Mouse (Mus musculus): ENCODE results near the gene Lonp1. TPM values are rescaled to one million over a fixed set of nuclear protein-coding genes. Genes with fewer than 3 reads are reported as not detected.

The Lonp1 gene
- polyA plus RNA-seq, 1 experiment from 2014 or later: 56.0 TPM

- WGBS: 68% methylated on average over 3 of the region's 3 CpGs
- Histone ChIP-seq H3K4me2 (ENCODE audit: low read depth) (peak overlapping the region; percentile 2; the same call in 1 of the 2 replicates), H3K27me3 (ENCODE audit: control insufficient read depth, insufficient read depth, low read length) (no peaks in the 10 kb centered on the region; the same call in 1 of the 2 replicates), H3K9ac (ENCODE audit: low read length) (peak overlapping the region; percentile 32; the same call in 1 of the 2 replicates), H3K4me1 (ENCODE audit: control insufficient read depth, insufficient read depth, low read length) (peaks cover 6% of the 10 kb centered on the region; the same call in 1 of the 2 replicates), H3K27ac (ENCODE audit: low read depth, low read length) (no peak overlapping the region), H3K36me3 (ENCODE audit: control insufficient read depth, insufficient read depth, low read length) (no peaks in the 10 kb centered on the region), H3K9me3 (ENCODE audit: control insufficient read depth, low read length) (no peaks in the 10 kb centered on the region), H3K4me3 (ENCODE audit: low read depth, low read length) (no peak overlapping the region)
- ATAC-seq (ENCODE audit: insufficient read depth, low FRiP score, low TSS enrichment) (no peak), DNase-seq (ENCODE audit: low spot score) (no peak)
These were observed 37.0 kb upstream of the Lonp1 start for GRCm38 (mm10) chr17:56663659-56664058.

- ATAC-seq (ENCODE audit: insufficient read depth, low FRiP score, low TSS enrichment): no peak
- WGBS: 88% methylated on average over 6 of the region's 6 CpGs
These were observed 29.5 kb upstream of the Lonp1 start for GRCm38 (mm10) chr17:56656171-56656570.

DNA sequence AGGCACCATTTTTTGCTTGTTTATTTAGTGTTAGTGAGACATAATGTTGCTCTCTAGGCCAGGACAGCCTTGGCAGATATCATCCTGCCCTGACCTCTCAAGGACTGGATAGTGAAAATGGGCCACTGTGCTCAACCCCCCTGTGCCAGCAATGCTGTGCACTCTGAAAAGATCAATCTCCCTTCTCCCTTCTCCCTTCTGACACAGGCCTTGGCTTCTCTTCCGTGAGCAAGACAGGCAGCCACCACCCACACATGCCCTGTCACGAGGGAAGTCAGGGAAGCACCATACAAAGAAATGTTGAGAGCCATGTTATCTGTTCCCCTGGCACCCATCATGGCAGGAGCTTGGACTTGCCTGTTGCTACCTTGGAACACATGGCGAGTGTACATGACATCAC lies 28.6 kb upstream of the Lonp1 start:
- Histone ChIP-seq H3K9ac (ENCODE audit: low read length) (no peak overlapping the region), H3K36me3 (ENCODE audit: control insufficient read depth, insufficient read depth, low read length) (no peaks in the 10 kb centered on the region), H3K4me2 (ENCODE audit: low read depth) (no peak overlapping the region), H3K9me3 (ENCODE audit: control insufficient read depth, low read length) (no peaks in the 10 kb centered on the region), H3K4me3 (ENCODE audit: low read depth, low read length) (no peak overlapping the region), H3K27ac (ENCODE audit: low read depth, low read length) (no peak overlapping the region), H3K4me1 (ENCODE audit: control insufficient read depth, insufficient read depth, low read length) (no peaks in the 10 kb centered on the region), H3K27me3 (ENCODE audit: control insufficient read depth, insufficient read depth, low read length) (no peaks in the 10 kb centered on the region)
- DNase-seq (ENCODE audit: low spot score): no peak
- no peak for ATAC-seq (ENCODE audit: insufficient read depth, low FRiP score, low TSS enrichment)
- WGBS: 87% methylated on average over 3 of the region's 3 CpGs

More at GRCm38 (mm10) chr17:56656171-56656570, 29.5 kb upstream of the Lonp1 start:
- Histone ChIP-seq H3K9ac (ENCODE audit: low read length) (no peak overlapping the region), H3K4me3 (ENCODE audit: low read depth, low read length) (no peak overlapping the region), H3K27me3 (ENCODE audit: control insufficient read depth, insufficient read depth, low read length) (no peaks in the 10 kb centered on the region), H3K27ac (ENCODE audit: low read depth, low read length) (no peak overlapping the region), H3K4me2 (ENCODE audit: low read depth) (no peak overlapping the region), H3K9me3 (ENCODE audit: control insufficient read depth, low read length) (no peaks in the 10 kb centered on the region), H3K4me1 (ENCODE audit: control insufficient read depth, insufficient read depth, low read length) (no peaks in the 10 kb centered on the region), H3K36me3 (ENCODE audit: control insufficient read depth, insufficient read depth, low read length) (no peaks in the 10 kb centered on the region)
- no peak for DNase-seq (ENCODE audit: low spot score)

- 73% methylated on average over 2 of the region's 2 CpGs for WGBS
- no peak overlapping the region for H3K4me3 ChIP-seq (ENCODE audit: low read depth, low read length)
- no peak overlapping the region for H3K4me2 ChIP-seq (ENCODE audit: low read depth)
- ATAC-seq (ENCODE audit: insufficient read depth, low FRiP score, low TSS enrichment): no peak
- no peaks in the 10 kb centered on the region for H3K27me3 ChIP-seq (ENCODE audit: control insufficient read depth, insufficient read depth, low read length)
- no peaks in the 10 kb centered on the region for H3K4me1 ChIP-seq (ENCODE audit: control insufficient read depth, insufficient read depth, low read length)
- H3K27ac ChIP-seq (ENCODE audit: low read depth, low read length): no peak overlapping the region
- H3K9me3 ChIP-seq (ENCODE audit: control insufficient read depth, low read length): no peaks in the 10 kb centered on the region
- no peak overlapping the region for H3K9ac ChIP-seq (ENCODE audit: low read length)
- H3K36me3 ChIP-seq (ENCODE audit: control insufficient read depth, insufficient read depth, low read length): no peaks in the 10 kb centered on the region
- no peak for DNase-seq (ENCODE audit: low spot score)
These were observed 28.1 kb upstream of the Lonp1 start for GRCm38 (mm10) chr17:56654771-56655170.

- no peak overlapping the region for H3K27ac ChIP-seq (ENCODE audit: low read depth, low read length)
- H3K36me3 ChIP-seq (ENCODE audit: control insufficient read depth, insufficient read depth, low read length): no peaks in the 10 kb centered on the region
- ATAC-seq (ENCODE audit: insufficient read depth, low FRiP score, low TSS enrichment) (no peak), DNase-seq (ENCODE audit: low spot score) (no peak)
- H3K4me2 ChIP-seq (ENCODE audit: low read depth): no peak overlapping the region
- no peaks in the 10 kb centered on the region for H3K9me3 ChIP-seq (ENCODE audit: control insufficient read depth, low read length)
- WGBS: 29% methylated on average over 10 of the region's 10 CpGs
- H3K9ac ChIP-seq (ENCODE audit: low read length): no peak overlapping the region
- H3K4me3 ChIP-seq (ENCODE audit: low read depth, low read length): no peak overlapping the region
- no peaks in the 10 kb centered on the region for H3K27me3 ChIP-seq (ENCODE audit: control insufficient read depth, insufficient read depth, low read length)
- no peaks in the 10 kb centered on the region for H3K4me1 ChIP-seq (ENCODE audit: control insufficient read depth, insufficient read depth, low read length)
These were observed 25.1 kb upstream of the Lonp1 start for GRCm38 (mm10) chr17:56651801-56652200.

DNA sequence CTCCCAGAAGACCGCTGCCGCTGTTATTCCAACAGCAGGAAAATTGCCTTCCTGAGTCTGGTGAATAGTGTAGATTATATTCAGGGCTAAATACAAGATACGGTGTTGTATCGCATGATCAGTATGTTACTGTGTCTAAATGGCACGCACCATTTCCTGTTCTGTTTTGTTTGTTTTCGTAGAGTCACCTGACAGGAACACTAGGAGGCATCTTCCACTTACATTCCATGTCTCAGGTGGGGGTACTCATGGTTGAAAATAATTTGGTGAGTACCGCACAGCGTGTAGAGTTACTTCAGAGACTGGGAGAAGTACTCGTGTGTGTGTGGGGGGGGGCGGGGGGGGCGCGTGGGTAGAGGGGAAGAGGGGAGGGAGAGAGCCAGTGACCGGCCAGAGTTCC lies 20.9 kb upstream of the Lonp1 start:
- ATAC-seq (ENCODE audit: insufficient read depth, low FRiP score, low TSS enrichment): no peak
- WGBS: 78% methylated on average over 9 of the region's 13 CpGs
- no peak for DNase-seq (ENCODE audit: low spot score)
- Histone ChIP-seq H3K36me3 (ENCODE audit: control insufficient read depth, insufficient read depth, low read length) (no peaks in the 10 kb centered on the region), H3K4me1 (ENCODE audit: control insufficient read depth, insufficient read depth, low read length) (no peaks in the 10 kb centered on the region), H3K9me3 (ENCODE audit: control insufficient read depth, low read length) (no peaks in the 10 kb centered on the region), H3K4me3 (ENCODE audit: low read depth, low read length) (no peak overlapping the region), H3K27ac (ENCODE audit: low read depth, low read length) (no peak overlapping the region), H3K27me3 (ENCODE audit: control insufficient read depth, insufficient read depth, low read length) (no peaks in the 10 kb centered on the region), H3K9ac (ENCODE audit: low read length) (no peak overlapping the region), H3K4me2 (ENCODE audit: low read depth) (no peak overlapping the region)

GRCm38 (mm10) chr17:56643237-56643636 lies 16.6 kb upstream of the Lonp1 start:
- Histone ChIP-seq H3K9ac (ENCODE audit: low read length) (no peak overlapping the region), H3K4me3 (ENCODE audit: low read depth, low read length) (no peak overlapping the region), H3K4me1 (ENCODE audit: control insufficient read depth, insufficient read depth, low read length) (no peaks in the 10 kb centered on the region), H3K9me3 (ENCODE audit: control insufficient read depth, low read length) (no peaks in the 10 kb centered on the region), H3K4me2 (ENCODE audit: low read depth) (no peak overlapping the region), H3K27ac (ENCODE audit: low read depth, low read length) (no peak overlapping the region), H3K27me3 (ENCODE audit: control insufficient read depth, insufficient read depth, low read length) (no peaks in the 10 kb centered on the region), H3K36me3 (ENCODE audit: control insufficient read depth, insufficient read depth, low read length) (no peaks in the 10 kb centered on the region)
- ATAC-seq (ENCODE audit: insufficient read depth, low FRiP score, low TSS enrichment) (no peak), DNase-seq (ENCODE audit: low spot score) (no peak)
- WGBS: 84% methylated on average over 4 of the region's 4 CpGs

GRCm38 (mm10) chr17:56634023-56634422 lies 7.3 kb upstream of the Lonp1 start:
- WGBS: 86% methylated on average over 6 of the region's 6 CpGs
- H3K4me3 ChIP-seq (ENCODE audit: low read depth, low read length): no peak overlapping the region
- H3K9me3 ChIP-seq (ENCODE audit: control insufficient read depth, low read length): no peaks in the 10 kb centered on the region
- no peak overlapping the region for H3K9ac ChIP-seq (ENCODE audit: low read length)
- no peak overlapping the region for H3K4me2 ChIP-seq (ENCODE audit: low read depth)
- no peaks in the 10 kb centered on the region for H3K27me3 ChIP-seq (ENCODE audit: control insufficient read depth, insufficient read depth, low read length)
- H3K36me3 ChIP-seq (ENCODE audit: control insufficient read depth, insufficient read depth, low read length): no peaks in the 10 kb centered on the region
- ATAC-seq (ENCODE audit: insufficient read depth, low FRiP score, low TSS enrichment): no peak
- no peaks in the 10 kb centered on the region for H3K4me1 ChIP-seq (ENCODE audit: control insufficient read depth, insufficient read depth, low read length)
- no peak for DNase-seq (ENCODE audit: low spot score)
- H3K27ac ChIP-seq (ENCODE audit: low read depth, low read length): no peak overlapping the region

DNA sequence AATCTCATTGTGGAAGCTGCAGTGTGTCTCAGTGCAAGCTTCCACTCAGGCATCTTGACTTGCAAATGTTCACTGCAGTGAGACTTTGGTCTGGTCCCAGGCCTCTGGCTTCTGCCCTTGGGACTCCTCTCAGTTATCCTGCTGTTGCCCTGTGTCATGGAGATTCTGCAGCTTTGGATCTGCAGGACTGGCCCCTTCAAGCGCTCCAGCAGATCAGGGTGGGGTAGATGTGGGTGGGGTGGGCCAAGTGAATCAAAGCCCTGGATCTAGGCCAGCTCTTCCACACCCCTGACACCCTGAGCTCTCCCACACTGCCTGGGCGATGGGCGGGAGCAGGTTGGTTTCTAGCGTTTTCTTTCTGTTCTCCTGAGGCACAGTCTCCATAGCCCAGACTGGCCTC lies 5.1 kb upstream of the Lonp1 start:
- H3K9me3 ChIP-seq (ENCODE audit: control insufficient read depth, low read length): no peaks in the 10 kb centered on the region
- no peak overlapping the region for H3K4me3 ChIP-seq (ENCODE audit: low read depth, low read length)
- ATAC-seq (ENCODE audit: insufficient read depth, low FRiP score, low TSS enrichment) (no peak), DNase-seq (ENCODE audit: low spot score) (no peak)
- H3K4me2 ChIP-seq (ENCODE audit: low read depth): no peak overlapping the region
- H3K36me3 ChIP-seq (ENCODE audit: control insufficient read depth, insufficient read depth, low read length): no peaks in the 10 kb centered on the region
- peaks cover 4% of the 10 kb centered on the region for H3K4me1 ChIP-seq (ENCODE audit: control insufficient read depth, insufficient read depth, low read length)
- no peak overlapping the region for H3K27ac ChIP-seq (ENCODE audit: low read depth, low read length)
- no peak overlapping the region for H3K9ac ChIP-seq (ENCODE audit: low read length)
- H3K27me3 ChIP-seq (ENCODE audit: control insufficient read depth, insufficient read depth, low read length): no peaks in the 10 kb centered on the region
- 46% methylated on average over 4 of the region's 4 CpGs for WGBS

Data from neural tube, embryonic 11.5 days (tissue).